Mouse (Mus musculus) cerebellum, postnatal 14 days (tissue): ENCODE measurements around the gene Dnajc2.
A peak's percentile ranks its signal among the peaks of the same experiment; 100 is the strongest.

ENCODE experiments used
- DNase-seq, 2 experiments: peaks; one replicate each; pipeline ENCODE4 v3.0.0; 2021; ENCODE audit warnings: mixed read lengths in 2 of 2

The Dnajc2 gene

GRCm38 (mm10) chr5:21785053-21785452 is at the start of gene Dnajc2, which contains the start of gene Psmc2:
Dnajc2 (minus strand) TSS chr5:21785251.
Psmc2 (plus strand) TSS chr5:21785283.
- peak; percentile 93 to 95 for DNase-seq

GRCm38 (mm10) chr5:21831761-21832160 is 46.7 kb upstream of the Dnajc2 start:
- DNase-seq = no peak

GRCm38 (mm10) chr5:21828855-21829254 is 43.8 kb upstream of the Dnajc2 start:
- DNase-seq = no peak

GRCm38 (mm10) chr5:21827643-21828042 is 42.6 kb upstream of the Dnajc2 start:
- no peak for DNase-seq

- DNase-seq = no peak
Observed at GRCm38 (mm10) chr5:21826370-21826769, 41.3 kb upstream of the Dnajc2 start.

- peak; percentile 53 to 76 for DNase-seq
Observed at GRCm38 (mm10) chr5:21813994-21814393, 28.9 kb upstream of the Dnajc2 start.

GRCm38 (mm10) chr5:21810924-21811323 is 25.9 kb upstream of the Dnajc2 start:
- DNase-seq = no peak

- DNase-seq = no peak
Observed at GRCm38 (mm10) chr5:21804837-21805236, 19.8 kb upstream of the Dnajc2 start.

GRCm38 (mm10) chr5:21803691-21804188 is 18.7 kb upstream of the Dnajc2 start:
- DNase-seq = no peak

GRCm38 (mm10) chr5:21802907-21803306 is 17.9 kb upstream of the Dnajc2 start:
- DNase-seq = no peak

- no peak for DNase-seq
Observed at GRCm38 (mm10) chr5:21792166-21792565, 7.1 kb upstream of the Dnajc2 start.

GRCm38 (mm10) chr5:21789061-21789460 is 4.0 kb upstream of the Dnajc2 start:
- DNase-seq = no peak

- no peak for DNase-seq
Observed at GRCm38 (mm10) chr5:21787186-21788105, 2.4 kb upstream of the Dnajc2 start.

- peak; percentile 96 for DNase-seq
Observed at GRCm38 (mm10) chr5:21786258-21787185, 1.5 kb upstream of the Dnajc2 start.

GRCm38 (mm10) chr5:21785776-21786175 is 725 bp upstream of the Dnajc2 start:
- no peak for DNase-seq

GRCm38 (mm10) chr5:21784161-21785052 is 644 bp downstream of the Dnajc2 start:
- DNase-seq = peak in 1 of 2 experiments; percentile 10

GRCm38 (mm10) chr5:21776491-21776890 is 8.6 kb downstream of the Dnajc2 start:
- DNase-seq = no peak

- no peak for DNase-seq
Observed at GRCm38 (mm10) chr5:21769841-21770240, 15.2 kb downstream of the Dnajc2 start.

- DNase-seq = no peak
Observed at GRCm38 (mm10) chr5:21768506-21768905, 16.5 kb downstream of the Dnajc2 start.

GRCm38 (mm10) chr5:21745966-21746365 is 39.1 kb downstream of the Dnajc2 start:
- no peak for DNase-seq

GRCm38 (mm10) chr5:21744651-21745050 is 40.4 kb downstream of the Dnajc2 start:
- no peak for DNase-seq

- no peak for DNase-seq
Observed at GRCm38 (mm10) chr5:21743606-21744005, 41.4 kb downstream of the Dnajc2 start.
